Mouse (Mus musculus): Measurements from ENCODE around the gene Cdipt. TPM values are rescaled to one million over a fixed set of nuclear protein-coding genes. Genes with fewer than 3 reads are reported as not detected.

Gene Cdipt
- polyA plus RNA-seq, 1 experiment: not detected

DNA sequence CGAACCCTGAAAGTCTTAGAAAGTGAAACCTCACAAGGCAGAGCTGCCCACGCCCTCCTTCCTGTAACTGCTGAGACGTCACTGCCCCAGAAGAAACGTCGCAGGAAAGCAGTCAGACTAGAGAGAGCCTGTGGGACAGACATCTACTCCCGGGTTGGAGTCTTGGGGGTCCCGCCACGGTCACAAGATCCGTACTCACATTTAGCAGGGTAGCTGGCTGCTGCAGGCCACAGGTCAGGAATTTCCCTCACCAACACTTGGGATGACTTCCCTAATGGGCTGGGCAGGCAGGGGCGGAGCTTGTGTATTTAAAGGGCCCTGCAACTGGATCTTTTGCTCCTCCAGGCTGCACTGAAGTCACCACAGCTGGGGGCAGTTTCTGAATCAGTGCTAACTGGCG is 38.6 kb downstream of the Cdipt start, which contains the start of gene Mvp:
Gene Mvp, minus strand, starts transcription at position 302 of the 400 bp plus-strand sequence.
- peaks cover 45% of the 10 kb centered on the region for H3K4me1 ChIP-seq (ENCODE audit: control insufficient read depth, insufficient read depth, low read length)
- no peak within 1 kb of the TSS for H3K27ac ChIP-seq (ENCODE audit: insufficient read depth, low read depth, low read length)
- 67% methylated on average over 11 of the region's 11 CpGs for WGBS
- peak within 1 kb of the TSS; percentile 43 for H3K4me3 ChIP-seq (ENCODE audit: insufficient read depth, low read depth, low read length)
- TF ChIP-seq POLR2A (IDR thresholded peaks at IDR 0.05; ENCODE audit: insufficient read depth, low read depth, low read length) (0 out of 2 replicates have a peak, but pooled peaks have one; percentile 14), CTCF (IDR thresholded peaks at IDR 0.05; ENCODE audit: insufficient read depth, low read depth, low read length) (no peak)

DNA sequence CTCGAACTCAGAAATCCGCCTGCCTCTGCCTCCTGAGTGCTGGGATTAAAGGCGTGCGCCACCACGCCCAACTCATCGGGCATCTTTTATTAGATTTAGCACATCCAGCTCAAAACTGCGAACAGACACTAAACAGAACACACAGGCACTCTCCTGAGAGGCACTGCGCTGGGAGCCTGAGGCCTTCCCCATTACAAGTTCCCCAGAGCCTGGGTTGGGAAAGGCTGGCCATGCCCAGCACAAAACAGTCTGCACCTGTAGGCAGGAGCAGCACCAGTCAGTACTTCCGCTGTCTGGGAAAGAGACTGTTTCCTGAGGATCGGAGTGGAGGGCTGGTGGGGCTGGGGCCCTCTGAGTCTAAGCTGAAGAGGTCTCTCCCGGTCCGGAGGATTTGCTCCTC is 39.3 kb downstream of the Cdipt start:
- no peak overlapping the region for H3K27ac ChIP-seq (ENCODE audit: insufficient read depth, low read depth, low read length)

DNA sequence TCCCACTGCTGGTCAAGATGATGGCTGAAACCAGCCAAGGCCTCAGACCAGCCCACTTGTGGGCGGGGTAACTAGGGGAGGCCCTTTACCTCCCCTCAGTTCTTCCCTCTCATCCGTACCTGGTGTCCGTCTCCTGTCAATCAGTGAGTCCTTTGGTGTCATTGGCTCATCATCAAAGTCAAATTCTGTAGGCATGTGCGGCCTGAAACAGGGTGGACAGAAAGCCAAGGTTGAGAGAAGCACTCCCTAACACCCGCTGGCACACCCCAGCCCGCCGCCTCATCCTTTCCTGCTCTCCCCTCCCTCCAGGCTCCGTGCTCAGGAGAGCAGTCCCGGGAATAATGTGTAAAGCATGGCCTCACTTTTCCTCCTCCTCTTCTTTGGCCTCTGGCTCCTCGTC is 40.4 kb downstream of the Cdipt start:
- Histone ChIP-seq H3K4me3 (ENCODE audit: insufficient read depth, low read depth, low read length) (peak overlapping the region; percentile 91), H3K27ac (ENCODE audit: insufficient read depth, low read depth, low read length) (peak overlapping the region; percentile 94), H3K4me1 (ENCODE audit: control insufficient read depth, insufficient read depth, low read length) (peaks cover 54% of the 10 kb centered on the region)
- WGBS: 1% methylated on average over 10 of the region's 10 CpGs
- TF ChIP-seq CTCF (IDR thresholded peaks at IDR 0.05; ENCODE audit: insufficient read depth, low read depth, low read length) (no peak), POLR2A (IDR thresholded peaks at IDR 0.05; ENCODE audit: insufficient read depth, low read depth, low read length) (no peak)

More for the DNA sequence above, 39.3 kb downstream of the Cdipt start:
- TF ChIP-seq POLR2A (IDR thresholded peaks at IDR 0.05; ENCODE audit: insufficient read depth, low read depth, low read length) (no peak), CTCF (IDR thresholded peaks at IDR 0.05; ENCODE audit: insufficient read depth, low read depth, low read length) (no peak)
- H3K4me1 ChIP-seq (ENCODE audit: control insufficient read depth, insufficient read depth, low read length): peaks cover 52% of the 10 kb centered on the region
- 89% methylated on average over 12 of the region's 12 CpGs for WGBS
- no peak overlapping the region for H3K4me3 ChIP-seq (ENCODE audit: insufficient read depth, low read depth, low read length)

DNA sequence TGATC is 40.6 kb downstream of the Cdipt start, which contains the start of gene Pagr1b:
Gene Pagr1b, minus strand, starts transcription at position 4 of the 5 bp plus-strand sequence.
- Histone ChIP-seq H3K4me3 (ENCODE audit: insufficient read depth, low read depth, low read length) (peak within 1 kb of the TSS; percentile 91), H3K4me1 (ENCODE audit: control insufficient read depth, insufficient read depth, low read length) (peaks cover 56% of the 10 kb centered on the region), H3K27ac (ENCODE audit: insufficient read depth, low read depth, low read length) (peak within 1 kb of the TSS; percentile 94)
- no peak for TF ChIP-seq POLR2A (IDR thresholded peaks at IDR 0.05; ENCODE audit: insufficient read depth, low read depth, low read length)
- TF ChIP-seq CTCF (IDR thresholded peaks at IDR 0.05; ENCODE audit: insufficient read depth, low read depth, low read length): no peak

DNA sequence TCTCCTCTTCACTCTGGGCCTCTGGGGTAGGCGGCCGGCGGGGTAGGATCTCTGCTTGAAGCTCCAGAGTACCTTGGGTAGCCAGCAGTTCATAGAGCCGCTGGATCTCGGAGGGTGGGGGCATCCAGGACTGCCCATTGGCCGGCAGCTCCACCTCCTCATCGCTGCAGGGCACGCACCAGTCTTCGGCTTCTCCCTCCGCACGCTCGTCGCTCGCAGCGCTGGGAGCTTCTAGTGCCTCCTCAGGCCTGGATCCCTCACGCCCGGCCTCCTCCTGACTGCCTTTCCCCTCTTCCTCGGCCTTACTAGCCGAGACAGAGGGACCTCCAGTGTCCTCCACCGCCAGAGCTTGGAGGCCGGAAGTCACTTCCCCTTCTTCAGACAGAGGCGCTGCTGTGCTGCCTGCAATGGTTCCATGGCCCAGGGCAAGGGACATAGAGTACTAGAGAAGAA is 40.8 kb downstream of the Cdipt start:
- H3K4me3 ChIP-seq (ENCODE audit: insufficient read depth, low read depth, low read length): peak overlapping the region; percentile 91
- 0% methylated on average over 22 of the region's 22 CpGs for WGBS
- TF ChIP-seq CTCF (IDR thresholded peaks at IDR 0.05; ENCODE audit: insufficient read depth, low read depth, low read length): no peak
- TF ChIP-seq POLR2A (IDR thresholded peaks at IDR 0.05; ENCODE audit: insufficient read depth, low read depth, low read length): no peak
- peaks cover 58% of the 10 kb centered on the region for H3K4me1 ChIP-seq (ENCODE audit: control insufficient read depth, insufficient read depth, low read length)
- H3K27ac ChIP-seq (ENCODE audit: insufficient read depth, low read depth, low read length): peak overlapping the region; percentile 94

GRCm38 (mm10) chr7:127016971-127017949 is 41.5 kb downstream of the Cdipt start, which contains the start of gene Pagr1a:
TSS of gene Pagr1a (minus strand) at chr7:127017352.
- under 1% methylated on average over 39 of the region's 39 CpGs for WGBS
- peak within 1 kb of the TSS; percentile 94 for H3K27ac ChIP-seq (ENCODE audit: insufficient read depth, low read depth, low read length)
- TF ChIP-seq CTCF (IDR thresholded peaks at IDR 0.05; ENCODE audit: insufficient read depth, low read depth, low read length): peak; percentile 95
- TF ChIP-seq POLR2A (IDR thresholded peaks at IDR 0.05; ENCODE audit: insufficient read depth, low read depth, low read length): peak; percentile 78
- H3K4me1 ChIP-seq (ENCODE audit: control insufficient read depth, insufficient read depth, low read length): peaks cover 62% of the 10 kb centered on the region
- H3K4me3 ChIP-seq (ENCODE audit: insufficient read depth, low read depth, low read length): peak within 1 kb of the TSS; percentile 91

GRCm38 (mm10) chr7:127017950-127018345 is 42.2 kb downstream of the Cdipt start:
- TF ChIP-seq CTCF (IDR thresholded peaks at IDR 0.05; ENCODE audit: insufficient read depth, low read depth, low read length): no peak
- no peak for TF ChIP-seq POLR2A (IDR thresholded peaks at IDR 0.05; ENCODE audit: insufficient read depth, low read depth, low read length)
- Histone ChIP-seq H3K4me1 (ENCODE audit: control insufficient read depth, insufficient read depth, low read length) (peaks cover 67% of the 10 kb centered on the region), H3K4me3 (ENCODE audit: insufficient read depth, low read depth, low read length) (no peak overlapping the region), H3K27ac (ENCODE audit: insufficient read depth, low read depth, low read length) (0 out of 2 replicates have a peak overlapping the region, but pooled peaks have one; percentile 6)
- WGBS: 28% methylated on average over 6 of the region's 6 CpGs

DNA sequence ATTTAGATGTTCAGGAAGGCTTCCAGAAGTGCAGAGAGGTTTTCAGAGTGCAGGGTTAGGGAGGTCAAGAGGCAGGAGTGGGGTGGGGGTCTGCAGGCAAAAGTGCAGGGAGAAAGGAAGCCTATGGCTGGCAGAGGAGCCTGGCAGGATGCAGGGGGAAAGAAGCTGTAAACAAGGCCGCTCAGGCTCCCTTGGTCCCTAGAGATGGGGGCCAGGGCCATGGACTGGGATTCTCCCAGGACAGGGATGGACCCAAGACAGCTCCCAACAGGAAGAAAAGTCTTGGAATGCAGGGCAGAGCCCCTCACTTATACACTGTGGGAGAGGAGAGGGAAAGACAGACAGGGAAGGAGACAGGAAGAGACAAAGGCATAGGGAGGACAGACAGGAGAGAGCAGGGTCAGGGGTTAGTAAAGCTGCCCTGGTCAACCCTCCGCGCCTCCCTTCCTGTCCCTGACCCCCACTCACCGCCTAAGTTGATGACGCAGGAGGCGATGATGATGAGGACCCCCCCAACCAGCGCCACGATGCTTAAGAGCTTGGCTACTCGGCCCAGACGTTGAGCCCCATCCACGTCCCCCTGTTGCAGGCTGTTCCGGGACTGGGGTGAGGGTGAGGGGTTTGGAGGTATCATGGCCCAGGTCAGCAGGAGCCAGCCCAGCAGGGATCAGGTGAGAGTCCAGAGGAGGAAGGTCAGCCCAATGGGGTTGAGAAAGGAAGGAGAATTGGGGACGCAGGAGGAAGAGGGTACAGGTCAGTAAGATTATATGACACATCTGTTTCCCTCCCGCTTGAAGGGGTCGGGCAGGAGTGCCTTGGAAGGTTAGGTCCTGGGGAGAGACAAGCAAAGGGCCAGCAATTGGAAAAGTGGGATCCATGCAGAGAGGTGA is 42.9 kb downstream of the Cdipt start:
- H3K4me1 ChIP-seq (ENCODE audit: control insufficient read depth, insufficient read depth, low read length): peaks cover 70% of the 10 kb centered on the region

More for the DNA sequence above, 42.9 kb downstream of the Cdipt start:
- 82% methylated on average over 15 of the region's 15 CpGs for WGBS
- 0 out of 2 replicates have a peak overlapping the region, but pooled peaks have one; percentile 6 for H3K27ac ChIP-seq (ENCODE audit: insufficient read depth, low read depth, low read length)
- no peak for TF ChIP-seq POLR2A (IDR thresholded peaks at IDR 0.05; ENCODE audit: insufficient read depth, low read depth, low read length)
- TF ChIP-seq CTCF (IDR thresholded peaks at IDR 0.05; ENCODE audit: insufficient read depth, low read depth, low read length): no peak
- peak overlapping the region; percentile 61; the same call in 1 of the 2 replicates for H3K4me3 ChIP-seq (ENCODE audit: insufficient read depth, low read depth, low read length)

All from olfactory bulb, adult 2 months (tissue).